Mouse (Mus musculus): ENCODE data around the gene Ripor3. TPM values are rescaled to one million over a fixed set of nuclear protein-coding genes. Genes with fewer than 3 reads are reported as not detected.

Ripor3 gene
- polyA plus RNA-seq, 1 experiment from 2014 or later, result 5.9 TPM

DNA sequence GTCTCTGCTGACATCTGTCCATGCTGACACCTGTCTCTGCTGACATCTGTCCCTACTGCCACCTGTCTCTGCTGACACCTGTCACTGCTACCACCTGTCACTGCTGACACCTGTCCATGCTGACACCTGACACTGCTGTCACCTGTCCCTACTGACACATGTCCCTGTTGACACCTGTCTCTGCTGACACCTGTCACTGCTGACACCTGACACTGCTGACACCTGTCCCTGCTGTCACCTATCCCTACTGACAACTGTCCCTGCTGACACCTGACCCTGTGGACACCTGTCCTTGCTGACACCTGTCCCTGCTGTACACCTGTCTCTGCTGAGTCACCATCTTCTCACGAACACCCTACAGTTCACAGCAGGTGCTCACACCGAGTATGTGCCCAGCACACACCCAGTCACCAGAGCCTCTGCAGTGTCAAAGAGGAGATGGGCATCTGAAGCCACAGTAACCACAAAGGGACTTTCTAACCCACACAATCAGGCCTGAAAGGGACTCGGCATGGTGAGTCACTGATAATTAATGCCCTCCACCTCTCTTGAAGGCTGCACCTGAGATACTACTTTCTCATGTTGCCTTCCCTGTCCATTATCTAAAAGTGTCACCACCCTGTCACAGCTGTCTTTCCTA, 13.5 kb upstream of the Ripor3 start:
- ATAC-seq (ENCODE audit: low read depth) (no peak), DNase-seq (ENCODE audit: low spot score) (no peak)
- no peaks in the 10 kb centered on the region for H3K27me3 ChIP-seq (replicated peaks; ENCODE audit: control insufficient read depth, insufficient read depth, low read length)
- 67% methylated on average over 3 of the region's 3 CpGs for WGBS
- H3K27ac ChIP-seq (replicated peaks; ENCODE audit: low read depth, low read length), result no peak overlapping the region
- H3K4me3 ChIP-seq (ENCODE audit: low read depth, low read length), result no peak overlapping the region
- H3K36me3 ChIP-seq (ENCODE audit: control insufficient read depth, insufficient read depth, low read length), result no peaks in the 10 kb centered on the region
- H3K9ac ChIP-seq (ENCODE audit: low read depth, low read length), result no peak overlapping the region
- H3K4me2 ChIP-seq (ENCODE audit: low read depth, low read length), result no peak overlapping the region
- peaks cover 3% of the 10 kb centered on the region; the same call in 1 of the 2 replicates for H3K4me1 ChIP-seq (ENCODE audit: control insufficient read depth, insufficient read depth, low read length)
- H3K9me3 ChIP-seq (ENCODE audit: control insufficient read depth, low read length), result peaks cover 7% of the 10 kb centered on the region

DNA sequence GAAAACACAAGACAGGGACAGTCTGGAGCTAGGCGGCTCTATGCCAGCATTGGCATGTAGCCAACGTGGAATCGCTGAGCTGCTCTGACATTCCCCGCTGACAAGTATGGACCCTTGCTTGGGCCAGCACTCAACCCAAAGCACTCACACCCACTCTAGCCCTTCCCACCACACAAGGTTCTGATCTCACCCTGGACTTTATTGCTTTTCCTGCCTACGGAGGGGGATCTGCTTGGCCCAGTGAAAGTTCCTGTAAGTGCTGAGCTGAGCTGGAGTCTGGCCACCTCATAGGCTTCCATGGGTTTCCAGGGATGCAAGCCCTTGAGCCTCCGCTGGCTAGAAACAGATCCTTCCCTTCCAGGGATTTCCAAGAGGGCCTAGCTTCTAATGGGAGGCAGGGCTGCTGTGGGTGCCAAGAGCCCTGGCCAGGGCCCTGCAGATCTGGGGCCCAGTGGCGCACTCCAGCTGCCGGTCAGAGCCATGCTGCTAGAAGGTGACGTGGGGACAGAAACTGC, 8.8 kb upstream of the Ripor3 start:
- H3K4me1 ChIP-seq (ENCODE audit: control insufficient read depth, insufficient read depth, low read length), result peaks cover 3% of the 10 kb centered on the region; the same call in 1 of the 2 replicates
- H3K4me3 ChIP-seq (ENCODE audit: low read depth, low read length), result no peak overlapping the region
- H3K27me3 ChIP-seq (replicated peaks; ENCODE audit: control insufficient read depth, insufficient read depth, low read length), result no peaks in the 10 kb centered on the region
- no peak overlapping the region for H3K4me2 ChIP-seq (ENCODE audit: low read depth, low read length)
- peak; percentile 66 for DNase-seq (ENCODE audit: low spot score)
- no peaks in the 10 kb centered on the region for H3K36me3 ChIP-seq (ENCODE audit: control insufficient read depth, insufficient read depth, low read length)
- peak; percentile 56 for ATAC-seq (ENCODE audit: low read depth)
- WGBS, result 64% methylated on average over 9 of the region's 9 CpGs
- H3K9ac ChIP-seq (ENCODE audit: low read depth, low read length), result no peak overlapping the region
- peak overlapping the region; percentile 9 for H3K27ac ChIP-seq (replicated peaks; ENCODE audit: low read depth, low read length)
- no peaks in the 10 kb centered on the region for H3K9me3 ChIP-seq (ENCODE audit: control insufficient read depth, low read length)

DNA sequence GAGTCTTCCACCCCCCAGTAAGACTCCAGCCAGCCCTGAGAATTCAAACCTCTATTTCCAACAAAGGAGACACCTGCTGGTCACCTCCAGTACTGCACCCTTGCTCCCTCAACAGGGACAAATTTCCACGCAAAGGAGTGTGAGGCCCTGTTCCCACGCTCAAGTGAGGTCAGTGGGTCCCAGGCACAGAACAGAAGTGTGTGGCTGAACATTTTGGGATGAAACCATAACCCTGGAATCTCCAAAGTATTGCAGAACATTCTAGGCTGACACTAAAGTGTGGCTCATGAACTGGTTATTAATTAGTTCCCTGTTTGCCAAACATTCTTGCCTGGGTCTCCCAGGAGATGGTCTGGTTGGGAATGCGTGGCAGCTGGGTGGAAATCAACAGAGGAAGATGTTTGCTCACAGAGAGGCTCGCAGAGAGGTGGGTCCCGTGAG, 6.6 kb upstream of the Ripor3 start:
- H3K9me3 ChIP-seq (ENCODE audit: control insufficient read depth, low read length), result no peaks in the 10 kb centered on the region
- 33% methylated on average over 5 of the region's 5 CpGs for WGBS
- H3K27ac ChIP-seq (replicated peaks; ENCODE audit: low read depth, low read length), result no peak overlapping the region
- H3K36me3 ChIP-seq (ENCODE audit: control insufficient read depth, insufficient read depth, low read length), result no peaks in the 10 kb centered on the region
- DNase-seq (ENCODE audit: low spot score) (no peak), ATAC-seq (ENCODE audit: low read depth) (0 out of 2 replicates have a peak, but pooled peaks have one; percentile 4)
- no peaks in the 10 kb centered on the region for H3K27me3 ChIP-seq (replicated peaks; ENCODE audit: control insufficient read depth, insufficient read depth, low read length)
- H3K9ac ChIP-seq (ENCODE audit: low read depth, low read length), result no peak overlapping the region
- H3K4me2 ChIP-seq (ENCODE audit: low read depth, low read length), result no peak overlapping the region
- H3K4me1 ChIP-seq (ENCODE audit: control insufficient read depth, insufficient read depth, low read length), result peaks cover 3% of the 10 kb centered on the region; the same call in 1 of the 2 replicates
- no peak overlapping the region for H3K4me3 ChIP-seq (ENCODE audit: low read depth, low read length)

DNA sequence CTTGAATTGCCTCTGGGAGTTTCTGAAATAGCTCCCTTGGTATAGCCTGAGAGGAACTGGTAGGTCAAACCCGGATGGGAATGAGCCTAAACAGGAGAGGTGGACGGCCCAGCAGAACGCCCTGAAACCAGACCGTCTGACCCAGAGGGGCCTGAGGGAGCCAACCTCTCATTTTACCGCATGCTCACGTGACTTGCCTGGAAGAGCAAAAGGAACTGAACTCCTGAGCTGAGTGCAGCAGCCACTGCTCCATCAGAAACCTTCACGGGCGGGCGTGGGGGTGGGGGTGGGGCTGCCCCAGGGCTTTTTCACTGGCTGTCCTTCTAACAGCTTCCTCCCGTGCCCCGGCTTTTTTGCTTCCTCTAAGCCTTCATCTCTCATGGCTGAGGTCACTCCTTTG, 475 bp upstream of the Ripor3 start:
- 11% methylated on average over 11 of the region's 11 CpGs for WGBS
- H3K4me1 ChIP-seq (ENCODE audit: control insufficient read depth, insufficient read depth, low read length), result peaks cover 16% of the 10 kb centered on the region
- H3K9ac ChIP-seq (ENCODE audit: low read depth, low read length), result no peak overlapping the region
- ATAC-seq (ENCODE audit: low read depth) (no peak; the same call in 1 of the 2 replicates), DNase-seq (ENCODE audit: low spot score) (peak; percentile 41)
- no peak overlapping the region for H3K4me3 ChIP-seq (ENCODE audit: low read depth, low read length)
- no peaks in the 10 kb centered on the region for H3K9me3 ChIP-seq (ENCODE audit: control insufficient read depth, low read length)
- H3K4me2 ChIP-seq (ENCODE audit: low read depth, low read length), result no peak overlapping the region
- peak overlapping the region; percentile 41 for H3K27ac ChIP-seq (replicated peaks; ENCODE audit: low read depth, low read length)
- no peaks in the 10 kb centered on the region for H3K27me3 ChIP-seq (replicated peaks; ENCODE audit: control insufficient read depth, insufficient read depth, low read length)
- H3K36me3 ChIP-seq (ENCODE audit: control insufficient read depth, insufficient read depth, low read length), result no peaks in the 10 kb centered on the region

DNA sequence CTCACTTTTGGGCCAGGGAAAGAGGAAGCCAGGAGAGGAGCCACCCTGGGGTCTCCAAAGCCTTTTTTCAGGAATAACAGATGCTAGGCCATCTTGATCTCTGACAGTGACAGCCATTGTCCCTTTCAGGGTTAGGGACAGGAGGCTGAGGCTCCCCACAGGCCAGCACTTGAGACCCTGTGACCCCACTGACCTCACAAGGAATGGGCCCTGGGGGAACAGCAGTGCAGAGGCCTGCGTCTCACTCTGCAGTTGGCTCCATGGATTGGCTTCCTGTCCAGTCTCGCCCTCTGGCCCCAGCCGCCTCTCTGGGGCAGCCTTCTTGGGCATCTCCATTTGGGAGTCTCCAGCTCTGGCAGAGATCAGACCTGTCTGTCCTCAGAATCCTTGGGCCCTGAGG, 2.3 kb downstream of the Ripor3 start:
- ATAC-seq (ENCODE audit: low read depth), result no peak
- H3K27ac ChIP-seq (replicated peaks; ENCODE audit: low read depth, low read length), result no peak overlapping the region

DNA sequence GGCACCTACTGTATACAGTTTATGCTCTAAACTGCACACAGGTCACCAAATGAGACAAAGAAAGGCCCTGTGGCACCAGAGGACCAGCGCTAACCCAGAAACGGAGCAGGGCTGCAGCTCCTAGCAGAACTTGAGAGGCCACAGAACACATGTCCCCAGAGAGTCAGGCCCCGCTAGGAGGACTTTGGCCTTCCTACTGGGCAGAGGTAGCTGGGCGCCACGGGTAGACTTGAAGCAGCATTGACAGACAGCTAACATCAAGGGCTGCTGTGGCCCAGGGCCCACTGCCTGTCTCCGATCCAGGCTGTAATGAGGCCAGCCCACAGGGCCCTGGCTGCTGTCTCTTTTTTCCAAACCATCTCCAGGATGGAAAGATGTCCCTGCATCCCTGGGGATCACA, 3.9 kb downstream of the Ripor3 start:
- 68% methylated on average over 6 of the region's 6 CpGs for WGBS
- H3K9me3 ChIP-seq (ENCODE audit: control insufficient read depth, low read length), result no peaks in the 10 kb centered on the region
- no peak overlapping the region for H3K27ac ChIP-seq (replicated peaks; ENCODE audit: low read depth, low read length)
- no peaks in the 10 kb centered on the region; the same call in 1 of the 2 replicates for H3K36me3 ChIP-seq (ENCODE audit: control insufficient read depth, insufficient read depth, low read length)
- H3K4me3 ChIP-seq (ENCODE audit: low read depth, low read length), result no peak overlapping the region
- no peak overlapping the region for H3K4me2 ChIP-seq (ENCODE audit: low read depth, low read length)
- DNase-seq (ENCODE audit: low spot score) (no peak), ATAC-seq (ENCODE audit: low read depth) (no peak)
- no peaks in the 10 kb centered on the region for H3K27me3 ChIP-seq (replicated peaks; ENCODE audit: control insufficient read depth, insufficient read depth, low read length)
- H3K9ac ChIP-seq (ENCODE audit: low read depth, low read length), result no peak overlapping the region; the same call in 1 of the 2 replicates
- peaks cover 14% of the 10 kb centered on the region for H3K4me1 ChIP-seq (ENCODE audit: control insufficient read depth, insufficient read depth, low read length)

More for the DNA sequence above, 2.3 kb downstream of the Ripor3 start:
- 74% methylated on average over 3 of the region's 3 CpGs for WGBS
- Histone ChIP-seq H3K4me1 (ENCODE audit: control insufficient read depth, insufficient read depth, low read length) (peaks cover 16% of the 10 kb centered on the region), H3K9ac (ENCODE audit: low read depth, low read length) (no peak overlapping the region), H3K4me3 (ENCODE audit: low read depth, low read length) (no peak overlapping the region), H3K4me2 (ENCODE audit: low read depth, low read length) (no peak overlapping the region), H3K9me3 (ENCODE audit: control insufficient read depth, low read length) (no peaks in the 10 kb centered on the region), H3K27me3 (replicated peaks; ENCODE audit: control insufficient read depth, insufficient read depth, low read length) (no peaks in the 10 kb centered on the region), H3K36me3 (ENCODE audit: control insufficient read depth, insufficient read depth, low read length) (no peaks in the 10 kb centered on the region)
- DNase-seq (ENCODE audit: low spot score), result no peak

DNA sequence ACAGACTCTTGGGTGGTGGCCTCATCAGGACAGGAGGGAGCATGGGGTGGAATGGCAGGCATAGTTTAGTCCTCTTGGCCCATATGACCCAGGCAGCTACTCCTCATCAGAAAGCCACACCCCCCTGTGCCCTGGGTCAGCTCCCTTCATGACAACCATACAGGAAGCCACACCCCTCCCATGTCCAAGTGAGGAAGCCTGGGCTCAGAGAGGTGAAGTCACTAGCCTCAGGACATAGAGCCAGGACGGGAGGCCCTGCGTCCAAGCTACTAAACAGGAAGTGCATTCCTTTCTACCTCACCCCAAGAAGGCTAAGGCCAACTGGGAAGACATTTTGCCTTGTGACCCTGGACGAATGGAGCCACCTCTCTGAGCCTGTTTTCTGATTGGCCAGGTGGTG, 4.8 kb downstream of the Ripor3 start:
- Histone ChIP-seq H3K4me2 (ENCODE audit: low read depth, low read length) (no peak overlapping the region), H3K9me3 (ENCODE audit: control insufficient read depth, low read length) (peaks cover 2% of the 10 kb centered on the region; the same call in 1 of the 2 replicates), H3K4me3 (ENCODE audit: low read depth, low read length) (no peak overlapping the region), H3K4me1 (ENCODE audit: control insufficient read depth, insufficient read depth, low read length) (peaks cover 5% of the 10 kb centered on the region), H3K27me3 (replicated peaks; ENCODE audit: control insufficient read depth, insufficient read depth, low read length) (no peaks in the 10 kb centered on the region), H3K36me3 (ENCODE audit: control insufficient read depth, insufficient read depth, low read length) (peaks cover under 1% of the 10 kb centered on the region; the same call in 1 of the 2 replicates), H3K9ac (ENCODE audit: low read depth, low read length) (no peak overlapping the region), H3K27ac (replicated peaks; ENCODE audit: low read depth, low read length) (no peak overlapping the region)
- DNase-seq (ENCODE audit: low spot score), result no peak
- WGBS, result 27% methylated on average over 3 of the region's 3 CpGs
- no peak for ATAC-seq (ENCODE audit: low read depth)

DNA sequence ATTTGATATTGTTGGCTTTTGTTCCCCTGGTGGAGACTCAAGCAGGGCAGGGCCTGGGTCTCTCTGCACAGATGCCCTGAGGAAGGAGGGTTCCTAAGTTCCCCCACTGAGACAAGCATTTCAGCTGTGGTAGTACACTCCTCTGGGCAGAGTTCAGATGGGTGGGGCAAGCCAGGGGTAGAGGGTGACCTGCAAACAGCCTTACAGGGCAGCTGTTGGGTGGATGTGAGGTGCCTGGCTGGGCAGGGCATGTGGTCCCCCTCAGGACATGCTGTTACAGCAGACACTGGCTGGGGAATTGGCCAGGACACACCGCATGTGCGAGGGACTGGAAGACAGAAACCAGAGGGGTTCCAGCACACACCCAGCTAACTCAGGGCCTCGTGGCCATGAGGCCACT, 5.4 kb downstream of the Ripor3 start:
- DNase-seq (ENCODE audit: low spot score) (no peak), ATAC-seq (ENCODE audit: low read depth) (no peak)
- peaks cover 7% of the 10 kb centered on the region; the same call in 1 of the 2 replicates for H3K36me3 ChIP-seq (ENCODE audit: control insufficient read depth, insufficient read depth, low read length)
- no peak overlapping the region for H3K4me3 ChIP-seq (ENCODE audit: low read depth, low read length)
- no peak overlapping the region for H3K27ac ChIP-seq (replicated peaks; ENCODE audit: low read depth, low read length)
- peaks cover 7% of the 10 kb centered on the region; the same call in 1 of the 2 replicates for H3K9me3 ChIP-seq (ENCODE audit: control insufficient read depth, low read length)
- no peaks in the 10 kb centered on the region; the same call in none of the 2 replicates for H3K4me1 ChIP-seq (ENCODE audit: control insufficient read depth, insufficient read depth, low read length)
- H3K27me3 ChIP-seq (replicated peaks; ENCODE audit: control insufficient read depth, insufficient read depth, low read length), result no peaks in the 10 kb centered on the region
- H3K4me2 ChIP-seq (ENCODE audit: low read depth, low read length), result no peak overlapping the region
- no peak overlapping the region for H3K9ac ChIP-seq (ENCODE audit: low read depth, low read length)
- WGBS, result 69% methylated on average over 3 of the region's 3 CpGs
